Mouse (Mus musculus): ENCODE measurements around the gene Slc25a10. TPM values are rescaled to one million over a fixed set of nuclear protein-coding genes. Genes with fewer than 3 reads are reported as not detected.

Slc25a10 gene
- polyA plus RNA-seq, 1 experiment = 47.3 TPM

DNA sequence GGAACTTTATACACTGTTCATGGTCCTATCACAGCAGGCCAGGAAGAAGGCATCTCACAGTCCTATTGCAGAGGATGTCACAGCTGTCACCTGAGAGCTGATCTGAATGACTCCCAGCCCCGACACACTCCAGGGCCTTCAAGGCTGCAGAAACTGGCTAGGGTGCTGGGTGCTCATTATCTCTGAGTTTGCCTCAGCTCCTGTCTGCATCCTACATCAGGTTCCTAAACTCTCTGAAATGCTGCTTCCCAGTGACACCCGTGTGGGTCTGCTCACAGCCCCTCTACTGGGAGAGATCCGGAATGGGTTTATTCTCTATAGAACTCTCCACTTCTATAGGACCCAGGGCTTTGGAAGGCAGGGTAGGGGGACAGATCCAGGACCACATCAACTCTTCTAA is 56.6 kb downstream of the Slc25a10 start:
- Histone ChIP-seq H3K27me3 (replicated peaks) (no peaks in the 10 kb centered on the region), H3K36me3 (replicated peaks; ENCODE audit: low read length) (peaks cover 40% of the 10 kb centered on the region), H3K4me3 (replicated peaks) (peak overlapping the region; percentile 99), H3K9me3 (no peaks in the 10 kb centered on the region), H3K4me1 (peaks cover 83% of the 10 kb centered on the region)
- no peak for TF ChIP-seq GATA1 (IDR thresholded peaks at IDR 0.05; ENCODE audit: borderline replicate concordance, low read length)

- Histone ChIP-seq H3K9me3 (no peaks in the 10 kb centered on the region), H3K4me3 (replicated peaks) (peak overlapping the region; percentile 99), H3K27me3 (replicated peaks) (no peaks in the 10 kb centered on the region), H3K36me3 (replicated peaks; ENCODE audit: low read length) (peaks cover 34% of the 10 kb centered on the region), H3K4me1 (peaks cover 80% of the 10 kb centered on the region)
- TF ChIP-seq GATA1 (IDR thresholded peaks at IDR 0.05; ENCODE audit: borderline replicate concordance, low read length) (no peak), FLI1 (IDR thresholded peaks at IDR 0.05; ENCODE audit: low read length) (no peak)
Observed at GRCm38 (mm10) chr11:120548786-120549167, 57.1 kb downstream of the Slc25a10 start.

Other genes with a start within 250 kb of the Slc25a10 start
- 2,399 and 2,630 TPM in 2 replicates for gene Actg1, start 143.3 kb upstream of the Slc25a10 start, polyA plus RNA-seq (2012; ENCODE audit: insufficient read depth, low replicate concordance)
- 1.7 and 3.0 TPM in 2 replicates for gene Fscn2, start 130.3 kb upstream of the Slc25a10 start, polyA plus RNA-seq (2012; ENCODE audit: insufficient read depth, low replicate concordance)
- 12.4 and 19.3 TPM in 2 replicates for gene Faap100, start 113.1 kb upstream of the Slc25a10 start, polyA plus RNA-seq (2012; ENCODE audit: insufficient read depth, low replicate concordance)
- 56.7 and 150 TPM in 2 replicates for gene Nploc4, start 54.1 kb upstream of the Slc25a10 start, polyA plus RNA-seq (2012; ENCODE audit: insufficient read depth, low replicate concordance)
- not detected in 2 replicates for gene Tspan10, start 49.2 kb upstream of the Slc25a10 start, polyA plus RNA-seq (2012; ENCODE audit: insufficient read depth, low replicate concordance)
- gene Pde6g, start 38.3 kb upstream of the Slc25a10 start, polyA plus RNA-seq (2012; ENCODE audit: insufficient read depth, low replicate concordance) = not detected in 2 replicates
- gene Oxld1, start 33.8 kb upstream of the Slc25a10 start, polyA plus RNA-seq (2012; ENCODE audit: insufficient read depth, low replicate concordance) = 7.9 and 17.7 TPM in 2 replicates
- gene Ccdc137, start 33.7 kb upstream of the Slc25a10 start, polyA plus RNA-seq (2012; ENCODE audit: insufficient read depth, low replicate concordance) = 11.0 TPM in 1 of 2 replicates, not detected in the other
- 12.1 and 61.1 TPM in 2 replicates for gene Arl16, start 24.2 kb upstream of the Slc25a10 start, polyA plus RNA-seq (2012; ENCODE audit: insufficient read depth, low replicate concordance)
- 217 and 285 TPM in 2 replicates for gene Mrpl12, start 7.2 kb upstream of the Slc25a10 start, polyA plus RNA-seq (2012; ENCODE audit: insufficient read depth, low replicate concordance)
- not detected in 2 replicates for gene Gcgr, start 38.9 kb downstream of the Slc25a10 start, polyA plus RNA-seq (2012; ENCODE audit: insufficient read depth, low replicate concordance)
- gene Mcrip1, start 57.9 kb downstream of the Slc25a10 start, polyA plus RNA-seq (2012; ENCODE audit: insufficient read depth, low replicate concordance) = 227 and 338 TPM in 2 replicates
- 0.25 TPM in 1 of 2 replicates, not detected in the other for gene Ppp1r27, start 59.3 kb downstream of the Slc25a10 start, polyA plus RNA-seq (2012; ENCODE audit: insufficient read depth, low replicate concordance)
- gene P4hb, start 81.4 kb downstream of the Slc25a10 start, polyA plus RNA-seq (2012; ENCODE audit: insufficient read depth, low replicate concordance) = 1,223 and 1,872 TPM in 2 replicates
- gene Arhgdia, start 89.8 kb downstream of the Slc25a10 start, polyA plus RNA-seq (2012; ENCODE audit: insufficient read depth, low replicate concordance) = 1,582 and 1,923 TPM in 2 replicates
- gene Alyref, start 106.5 kb downstream of the Slc25a10 start, polyA plus RNA-seq (2012; ENCODE audit: insufficient read depth, low replicate concordance) = 25.9 and 253 TPM in 2 replicates
- gene Anapc11, start 106.6 kb downstream of the Slc25a10 start, polyA plus RNA-seq (2012; ENCODE audit: insufficient read depth, low replicate concordance) = 247 and 315 TPM in 2 replicates
- 2.7 and 7.7 TPM in 2 replicates for gene Npb, start 116.6 kb downstream of the Slc25a10 start, polyA plus RNA-seq (2012; ENCODE audit: insufficient read depth, low replicate concordance)
- 143 and 168 TPM in 2 replicates for gene Pcyt2, start 126.1 kb downstream of the Slc25a10 start, polyA plus RNA-seq (2012; ENCODE audit: insufficient read depth, low replicate concordance)
- 275 and 278 TPM in 2 replicates for gene Sirt7, start 133.4 kb downstream of the Slc25a10 start, polyA plus RNA-seq (2012; ENCODE audit: insufficient read depth, low replicate concordance)
- gene Mafg, start 141.8 kb downstream of the Slc25a10 start, polyA plus RNA-seq (2012; ENCODE audit: insufficient read depth, low replicate concordance) = 59.5 and 102 TPM in 2 replicates
- 3.6 and 7.7 TPM in 2 replicates for gene Pycr1, start 151.9 kb downstream of the Slc25a10 start, polyA plus RNA-seq (2012; ENCODE audit: insufficient read depth, low replicate concordance)
- gene Myadml2, start 156.3 kb downstream of the Slc25a10 start, polyA plus RNA-seq (2012; ENCODE audit: insufficient read depth, low replicate concordance) = 0.44 TPM in 1 of 2 replicates, not detected in the other
- gene Notum, start 169.3 kb downstream of the Slc25a10 start, polyA plus RNA-seq (2012; ENCODE audit: insufficient read depth, low replicate concordance) = 0.46 TPM in 1 of 2 replicates, not detected in the other
- 237 and 458 TPM in 2 replicates for gene Aspscr1, start 181.1 kb downstream of the Slc25a10 start, polyA plus RNA-seq (2012; ENCODE audit: insufficient read depth, low replicate concordance)
- gene Cenpx, start 221.9 kb downstream of the Slc25a10 start, polyA plus RNA-seq (2012; ENCODE audit: insufficient read depth, low replicate concordance) = 93.0 and 128 TPM in 2 replicates
- gene Lrrc45, start 222.1 kb downstream of the Slc25a10 start, polyA plus RNA-seq (2012; ENCODE audit: insufficient read depth, low replicate concordance) = 10.0 and 23.5 TPM in 2 replicates
- 1.8 and 2.3 TPM in 2 replicates for gene Rac3, start 229.6 kb downstream of the Slc25a10 start, polyA plus RNA-seq (2012; ENCODE audit: insufficient read depth, low replicate concordance)
- 100 and 241 TPM in 2 replicates for gene Dcxr, start 235.4 kb downstream of the Slc25a10 start, polyA plus RNA-seq (2012; ENCODE audit: insufficient read depth, low replicate concordance)
- gene Cbr2, start 240.3 kb downstream of the Slc25a10 start, polyA plus RNA-seq (2012; ENCODE audit: insufficient read depth, low replicate concordance) = 2.1 TPM in 1 of 2 replicates, not detected in the other